Mouse (Mus musculus) lung, embryonic 14.5 days (tissue): ENCODE results near the gene Camta1. TPM values are rescaled to one million over a fixed set of nuclear protein-coding genes. Genes with fewer than 3 reads are reported as not detected.
A peak's percentile ranks its signal among the peaks of the same experiment; 100 is the strongest.

Experiments
- ATAC-seq: fragments of 200-750 bp; cut with Nextera tagmentation; 2 replicates; pipeline ENCODE4 v1.8.0; 2017; ENCODE audit warnings: mild to moderate bottlenecking, moderate TSS enrichment, moderate library complexity; ENCODE audit not compliant: insufficient read depth
- DNase-seq: peaks from one replicate; pipeline ENCODE4 v3.0.0-alpha.2; 2015
- H3K27ac ChIP-seq: fragments of 300-500 bp; sonication (generic); 2 replicates; pipeline ENCODE4 v1.5.1; 2014; ENCODE audit warnings: low read depth, mild to moderate bottlenecking, moderate library complexity
- H3K27me3 ChIP-seq: fragments of 300-500 bp; sonication (generic); 2 replicates; pipeline ENCODE4 v1.6.1; 2014; ENCODE audit warnings: low read length, control low read depth; ENCODE audit not compliant: insufficient read depth
- H3K36me3 ChIP-seq: fragments of 300-500 bp; sonication (generic); 2 replicates; pipeline ENCODE4 v1.6.1; 2014; ENCODE audit warnings: control low read depth; ENCODE audit not compliant: insufficient read depth
- H3K4me1 ChIP-seq: fragments of 300-500 bp; sonication (generic); 2 replicates; pipeline ENCODE4 v1.6.1; 2014; ENCODE audit warnings: antibody characterized with exemption, control low read depth; ENCODE audit not compliant: insufficient read depth
- H3K4me2 ChIP-seq: fragments of 300-500 bp; sonication (generic); 2 replicates; pipeline ENCODE4 v1.6.1; 2014; ENCODE audit warnings: mild to moderate bottlenecking
- H3K4me3 ChIP-seq: fragments of 300-500 bp; sonication (generic); 2 replicates; pipeline ENCODE4 v1.5.1; 2014; ENCODE audit warnings: low read depth, low read length
- H3K9ac ChIP-seq: fragments of 300-500 bp; sonication (generic); 2 replicates; pipeline ENCODE4 v1.6.1; 2014
- H3K9me3 ChIP-seq: fragments of 300-500 bp; sonication (generic); 2 replicates; pipeline ENCODE4 v1.6.1; 2016; ENCODE audit warnings: low read depth, low read length, control low read depth
- CTCF ChIP-seq: IDR thresholded peaks from 2 replicates; pipeline ENCODE4 v1.5.1; 2016; ENCODE audit warnings: antibody characterized with exemption, low read depth
- WGBS: fragments of 180-500 bp; shearing (Covaris S2); extraction: QIAGEN DNeasy Blood & Tissue Kit; methylation state at CpG from one replicate; pipeline ENCODE4 v1.1.7; 2014; 5-methylcytosine and 5-hydroxymethylcytosine counted together
- polyA plus RNA-seq: library from polyadenylated mRNA; unstranded; fragments of >200 nt; fragmentation: Nextera tagmentation; extraction: Ambion mirVana; gene quantifications from 2 replicates; pipeline ENCODE4 v1.2.1, GENCODE M21; 2014

Camta1 gene
- polyA plus RNA-seq, 1 experiment from 2014 or later = 87.5 TPM

- Histone ChIP-seq H3K4me1 (no peaks in the 10 kb centered on the region), H3K27me3 (no peaks in the 10 kb centered on the region), H3K9me3 (no peaks in the 10 kb centered on the region), H3K36me3 (0 out of 2 replicates have a peak, but pooled peaks cover 4% of the 10 kb centered on the region), H3K4me2 (no peak overlapping the region), H3K9ac (no peak overlapping the region), H3K27ac (no peak overlapping the region), H3K4me3 (no peak overlapping the region)
- TF ChIP-seq CTCF = no peak
- WGBS = 96% methylated on average over 10 of the region's 10 CpGs
- no peak for ATAC-seq
- no peak for DNase-seq
Observed at GRCm38 (mm10) chr4:151834536-151834935, 27.1 kb downstream of the Camta1 start.

GRCm38 (mm10) chr4:151833940-151834449, 27.7 kb downstream of the Camta1 start:
- Histone ChIP-seq H3K4me3 (no peak overlapping the region), H3K4me2 (no peak overlapping the region)
- WGBS = 79% methylated on average over 7 of the region's 7 CpGs

GRCm38 (mm10) chr4:151827840-151828239, 33.8 kb downstream of the Camta1 start:
- H3K4me2 ChIP-seq = no peak overlapping the region
- no peaks in the 10 kb centered on the region for H3K27me3 ChIP-seq
- H3K9ac ChIP-seq = no peak overlapping the region
- DNase-seq (no peak), ATAC-seq (no peak)
- no peaks in the 10 kb centered on the region for H3K9me3 ChIP-seq
- H3K36me3 ChIP-seq = 0 out of 2 replicates have a peak, but pooled peaks cover 4% of the 10 kb centered on the region
- H3K4me3 ChIP-seq = no peak overlapping the region
- H3K27ac ChIP-seq = no peak overlapping the region
- no peak for TF ChIP-seq CTCF
- WGBS = 94% methylated on average over 3 of the region's 3 CpGs
- H3K4me1 ChIP-seq = no peaks in the 10 kb centered on the region

More at GRCm38 (mm10) chr4:151833940-151834449, 27.7 kb downstream of the Camta1 start:
- DNase-seq = no peak
- Histone ChIP-seq H3K9me3 (no peaks in the 10 kb centered on the region), H3K27me3 (no peaks in the 10 kb centered on the region), H3K36me3 (0 out of 2 replicates have a peak, but pooled peaks cover 4% of the 10 kb centered on the region), H3K9ac (no peak overlapping the region), H3K27ac (no peak overlapping the region), H3K4me1 (no peaks in the 10 kb centered on the region)
- ATAC-seq = no peak
- TF ChIP-seq CTCF = no peak

- Histone ChIP-seq H3K27ac (no peak overlapping the region), H3K36me3 (0 out of 2 replicates have a peak, but pooled peaks cover 4% of the 10 kb centered on the region), H3K9me3 (no peaks in the 10 kb centered on the region), H3K9ac (no peak overlapping the region), H3K4me1 (no peaks in the 10 kb centered on the region), H3K4me2 (no peak overlapping the region), H3K27me3 (no peaks in the 10 kb centered on the region), H3K4me3 (no peak overlapping the region)
- DNase-seq (no peak), ATAC-seq (no peak)
- no peak for TF ChIP-seq CTCF
Observed at GRCm38 (mm10) chr4:151827356-151827755, 34.3 kb downstream of the Camta1 start.

- Histone ChIP-seq H3K4me2 (no peak overlapping the region), H3K4me3 (no peak overlapping the region), H3K9me3 (no peaks in the 10 kb centered on the region), H3K9ac (no peak overlapping the region), H3K36me3 (0 out of 2 replicates have a peak, but pooled peaks cover 3% of the 10 kb centered on the region), H3K4me1 (0 out of 2 replicates have a peak, but pooled peaks cover 2% of the 10 kb centered on the region), H3K27me3 (no peaks in the 10 kb centered on the region), H3K27ac (no peak overlapping the region)
- DNase-seq = no peak
- TF ChIP-seq CTCF = no peak
- WGBS = 57% methylated on average over 3 of the region's 3 CpGs
- ATAC-seq = no peak
Observed at GRCm38 (mm10) chr4:151823963-151824362, 37.7 kb downstream of the Camta1 start.

GRCm38 (mm10) chr4:151822986-151823385, 38.7 kb downstream of the Camta1 start:
- DNase-seq (no peak), ATAC-seq (no peak)
- 0 out of 2 replicates have a peak, but pooled peaks cover 8% of the 10 kb centered on the region for H3K4me1 ChIP-seq
- H3K9me3 ChIP-seq = no peaks in the 10 kb centered on the region
- 54% methylated on average over 2 of the region's 2 CpGs for WGBS
- no peak overlapping the region for H3K9ac ChIP-seq
- no peak overlapping the region for H3K4me2 ChIP-seq
- H3K36me3 ChIP-seq = 0 out of 2 replicates have a peak, but pooled peaks cover 3% of the 10 kb centered on the region
- H3K27me3 ChIP-seq = no peaks in the 10 kb centered on the region
- no peak overlapping the region for H3K4me3 ChIP-seq
- no peak overlapping the region for H3K27ac ChIP-seq
- no peak for TF ChIP-seq CTCF

GRCm38 (mm10) chr4:151817981-151818766, 43.5 kb downstream of the Camta1 start:
- no peak for ATAC-seq
- H3K4me3 ChIP-seq = no peak overlapping the region
- H3K27ac ChIP-seq = no peak overlapping the region
- H3K9ac ChIP-seq = no peak overlapping the region
- no peaks in the 10 kb centered on the region for H3K9me3 ChIP-seq
- H3K4me2 ChIP-seq = no peak overlapping the region
- DNase-seq = peak; percentile 55
- 0 out of 2 replicates have a peak, but pooled peaks cover 3% of the 10 kb centered on the region for H3K36me3 ChIP-seq
- 0 out of 2 replicates have a peak, but pooled peaks cover 8% of the 10 kb centered on the region for H3K4me1 ChIP-seq
- H3K27me3 ChIP-seq = no peaks in the 10 kb centered on the region
- no peak for TF ChIP-seq CTCF
- 40% methylated on average over 3 of the region's 3 CpGs for WGBS
